Mouse (Mus musculus) midbrain, embryonic 11.5 days (tissue): ENCODE measurements at regions not wholly inside any gene's neighbourhood (a gene's known extent, or its start where the extent isn't known, plus 50 kb on each side); places are given as distances from the start of the nearest gene placed in this dataset.

Source experiments
- ATAC-seq: fragments of 200-750 bp; cut with Nextera tagmentation; 2 replicates; pipeline ENCODE4 v1.8.0; 2017; ENCODE audit warnings: moderate TSS enrichment, moderate library complexity; ENCODE audit not compliant: low FRiP score
- DNase-seq: peaks from one replicate; pipeline ENCODE4 v3.0.0; 2015; ENCODE audit warnings: low spot score; ENCODE audit errors: missing footprints
- H3K27ac ChIP-seq: fragments of 300-500 bp; sonication (generic); 2 replicates; pipeline ENCODE4 v1.5.1; 2014; ENCODE audit warnings: low read depth, low read length
- H3K27me3 ChIP-seq: fragments of 300-500 bp; sonication (generic); 2 replicates; pipeline ENCODE4 v1.6.1; 2014; ENCODE audit warnings: mild to moderate bottlenecking, low read length, moderate library complexity, mixed read lengths; ENCODE audit not compliant: control insufficient read depth, insufficient read depth
- H3K36me3 ChIP-seq: fragments of 300-500 bp; sonication (generic); 2 replicates; pipeline ENCODE4 v1.6.1; 2014; ENCODE audit warnings: mild to moderate bottlenecking, low read length, moderate library complexity, mixed read lengths; ENCODE audit not compliant: control insufficient read depth, insufficient read depth
- H3K4me1 ChIP-seq: fragments of 300-500 bp; sonication (generic); 2 replicates; pipeline ENCODE4 v1.6.1; 2014; ENCODE audit warnings: low read length; ENCODE audit not compliant: control insufficient read depth, insufficient read depth
- H3K4me2 ChIP-seq: fragments of 300-500 bp; sonication (generic); 2 replicates; pipeline ENCODE4 v1.6.1; 2014; ENCODE audit warnings: mild to moderate bottlenecking, moderate library complexity
- H3K4me3 ChIP-seq: fragments of 300-500 bp; sonication (generic); 2 replicates; pipeline ENCODE4 v1.5.1; 2014; ENCODE audit warnings: low read depth, low read length
- H3K9ac ChIP-seq: fragments of 300-500 bp; sonication (generic); 2 replicates; pipeline ENCODE4 v1.6.1; 2014; ENCODE audit warnings: low read length
- H3K9me3 ChIP-seq: fragments of 300-500 bp; sonication (generic); 2 replicates; pipeline ENCODE4 v1.6.1; 2016; ENCODE audit warnings: low read length; ENCODE audit not compliant: control insufficient read depth
- WGBS: fragments of 180-500 bp; shearing (Covaris S2); extraction: QIAGEN DNeasy Blood & Tissue Kit; methylation state at CpG from one replicate; pipeline ENCODE4 v1.1.7; 2014; 5-methylcytosine and 5-hydroxymethylcytosine counted together

DNA sequence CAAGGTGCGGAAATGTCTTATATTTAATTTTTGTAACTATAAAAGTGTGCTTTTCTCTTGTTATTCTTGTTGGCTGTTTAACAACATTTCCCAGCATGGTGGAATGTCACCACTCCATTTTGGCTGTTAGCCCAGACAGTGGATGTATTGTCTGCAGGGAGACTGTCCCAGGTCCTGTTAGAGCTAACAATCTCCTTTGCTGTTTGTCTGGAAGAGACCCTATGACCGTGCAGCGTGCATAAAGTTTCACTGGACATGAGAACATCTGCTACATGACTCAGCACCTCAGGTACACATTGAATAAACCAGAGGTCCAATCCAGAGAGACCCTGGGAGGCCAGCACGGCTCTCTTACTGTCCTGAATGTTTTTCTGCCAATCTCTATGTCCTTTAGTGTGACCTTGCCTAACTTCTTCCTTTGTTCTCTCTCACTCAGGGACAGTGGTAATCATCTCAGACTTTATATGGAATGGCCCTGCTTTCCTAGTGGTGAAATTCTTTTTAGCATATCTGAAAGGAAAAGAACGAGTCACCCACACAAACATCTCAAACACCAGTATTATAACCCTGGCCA is 450.7 kb downstream of the Fgf9 start:
- Histone ChIP-seq H3K4me1 (no peaks in the 10 kb centered on the region), H3K27me3 (no peaks in the 10 kb centered on the region), H3K4me3 (no peak overlapping the region), H3K4me2 (no peak overlapping the region), H3K36me3 (no peaks in the 10 kb centered on the region), H3K27ac (no peak overlapping the region), H3K9me3 (no peaks in the 10 kb centered on the region), H3K9ac (no peak overlapping the region)
- 76% methylated on average over 5 of the region's 5 CpGs for WGBS
- ATAC-seq: no peak
- no peak for DNase-seq

DNA sequence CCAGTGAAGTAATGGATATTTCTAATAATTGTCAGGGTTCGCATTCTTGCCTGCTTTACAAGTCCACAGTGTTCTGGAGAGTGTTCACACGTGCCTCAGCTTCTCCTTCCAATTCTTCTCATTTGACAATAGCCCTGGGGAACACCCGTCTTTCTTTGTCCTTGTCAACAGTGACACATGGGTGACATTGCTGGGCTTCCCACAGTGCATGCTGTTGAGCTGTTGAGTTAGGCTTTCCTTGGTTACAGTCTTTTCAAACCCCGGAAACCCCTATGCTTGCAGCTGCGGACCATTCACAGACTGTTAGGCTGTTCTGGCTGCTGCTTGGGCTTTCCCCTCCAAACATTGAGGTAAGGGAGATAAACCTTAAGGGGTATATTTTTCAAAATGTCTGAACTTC is 450.0 kb downstream of the Fgf9 start:
- ATAC-seq: no peak

DNA sequence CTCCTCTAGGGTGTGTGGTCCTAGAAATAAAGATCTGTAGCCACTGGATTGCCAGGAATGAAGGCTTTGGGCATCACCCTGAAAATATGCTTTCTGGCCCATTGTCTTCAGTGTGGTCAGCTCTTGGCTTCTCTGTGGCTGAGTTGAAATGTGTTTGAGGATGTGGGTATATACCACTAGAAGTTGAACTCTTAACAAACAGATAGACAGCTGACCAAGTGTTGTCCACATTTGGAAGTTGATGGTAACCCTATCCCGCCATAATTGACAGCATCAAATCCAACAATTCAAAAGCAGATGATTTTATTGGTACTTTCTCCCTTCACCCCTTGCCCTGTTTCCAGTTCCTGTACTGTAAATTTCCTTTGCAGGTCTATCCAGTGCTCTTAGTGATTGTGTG is 448.7 kb downstream of the Fgf9 start:
- 96% methylated on average over 1 of the region's 1 CpGs for WGBS
- Histone ChIP-seq H3K36me3 (no peaks in the 10 kb centered on the region), H3K9me3 (no peaks in the 10 kb centered on the region), H3K27ac (no peak overlapping the region), H3K9ac (no peak overlapping the region), H3K4me1 (no peaks in the 10 kb centered on the region), H3K4me3 (no peak overlapping the region), H3K4me2 (no peak overlapping the region), H3K27me3 (no peaks in the 10 kb centered on the region)
- DNase-seq (no peak), ATAC-seq (no peak)

More for the DNA sequence above, 450.0 kb downstream of the Fgf9 start:
- H3K27ac ChIP-seq: no peak overlapping the region
- no peaks in the 10 kb centered on the region for H3K4me1 ChIP-seq
- H3K27me3 ChIP-seq: no peaks in the 10 kb centered on the region
- no peaks in the 10 kb centered on the region for H3K36me3 ChIP-seq
- DNase-seq: no peak
- no peaks in the 10 kb centered on the region for H3K9me3 ChIP-seq
- WGBS: 75% methylated on average over 5 of the region's 5 CpGs
- H3K4me2 ChIP-seq: no peak overlapping the region
- H3K4me3 ChIP-seq: no peak overlapping the region
- H3K9ac ChIP-seq: no peak overlapping the region

DNA sequence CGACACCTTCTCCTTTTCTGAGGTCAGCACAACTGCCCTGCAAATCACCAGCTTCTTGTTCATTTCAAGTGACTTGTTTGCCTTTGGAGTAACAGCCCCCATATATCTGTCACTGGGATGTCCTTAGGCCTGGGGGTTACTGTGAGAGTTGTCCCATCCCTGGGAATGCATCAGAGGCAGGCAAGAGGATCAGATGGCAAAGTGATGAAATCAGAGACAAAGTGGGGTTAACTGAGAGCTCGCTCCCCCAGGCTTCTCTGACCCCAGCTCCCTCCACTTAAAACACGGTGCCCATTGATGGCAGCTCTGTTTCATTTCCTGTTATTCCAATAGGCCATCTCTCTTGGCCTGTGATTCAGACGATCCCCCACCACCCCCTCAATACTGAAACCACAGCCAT is 446.2 kb downstream of the Fgf9 start:
- H3K36me3 ChIP-seq: no peaks in the 10 kb centered on the region
- H3K9me3 ChIP-seq: no peaks in the 10 kb centered on the region
- ATAC-seq: no peak
- no peak overlapping the region for H3K27ac ChIP-seq
- no peaks in the 10 kb centered on the region for H3K27me3 ChIP-seq
- no peak overlapping the region for H3K4me3 ChIP-seq
- no peaks in the 10 kb centered on the region for H3K4me1 ChIP-seq
- H3K9ac ChIP-seq: no peak overlapping the region
- DNase-seq: no peak
- 60% methylated on average over 4 of the region's 4 CpGs for WGBS
- H3K4me2 ChIP-seq: no peak overlapping the region

DNA sequence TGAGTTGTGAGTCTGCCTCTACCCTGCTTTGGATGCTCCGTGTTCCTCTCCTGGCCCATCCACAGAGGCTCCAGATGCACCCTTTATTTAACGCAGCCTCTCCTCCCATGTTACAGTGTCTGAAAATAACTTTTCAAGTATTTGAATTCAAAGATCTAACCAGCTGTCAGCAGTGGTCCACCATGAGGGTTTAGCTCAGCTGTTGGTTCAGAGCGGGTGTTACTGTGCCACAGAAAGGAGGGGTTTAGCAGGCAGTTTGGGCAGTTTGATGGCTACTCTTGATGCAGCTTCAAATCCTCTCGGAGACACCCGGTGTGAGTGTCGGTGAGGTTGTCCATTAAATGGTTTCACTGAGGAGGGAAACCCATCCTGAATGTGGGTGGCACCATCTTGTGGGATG is 441.8 kb downstream of the Fgf9 start:
- DNase-seq (no peak), ATAC-seq (no peak)
- no peaks in the 10 kb centered on the region for H3K9me3 ChIP-seq
- H3K4me2 ChIP-seq: no peak overlapping the region
- H3K27me3 ChIP-seq: no peaks in the 10 kb centered on the region
- 92% methylated on average over 6 of the region's 6 CpGs for WGBS
- H3K4me1 ChIP-seq: no peaks in the 10 kb centered on the region
- H3K9ac ChIP-seq: no peak overlapping the region
- H3K4me3 ChIP-seq: no peak overlapping the region
- no peak overlapping the region for H3K27ac ChIP-seq
- no peaks in the 10 kb centered on the region for H3K36me3 ChIP-seq

DNA sequence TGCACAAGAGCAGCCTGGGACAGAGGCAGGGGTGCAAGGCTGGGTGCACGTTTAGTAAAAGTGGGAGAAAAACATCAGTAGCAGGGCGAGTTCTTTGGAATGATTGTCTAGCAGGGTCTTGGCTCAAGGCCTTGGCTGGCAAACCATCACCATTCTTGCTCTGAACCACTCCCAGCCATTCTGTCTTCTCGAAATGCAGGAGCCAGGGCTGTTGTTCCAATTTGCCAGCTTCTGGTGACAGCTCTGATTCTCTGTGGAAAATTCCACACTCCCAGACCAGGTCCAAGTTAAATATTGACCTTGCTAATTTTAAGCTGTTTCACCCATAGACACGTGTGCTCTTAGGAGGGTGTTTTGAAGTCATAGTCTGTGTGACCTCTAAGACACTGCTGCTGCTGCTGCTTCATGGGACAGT is 441.2 kb downstream of the Fgf9 start:
- H3K4me3 ChIP-seq: no peak overlapping the region
- no peaks in the 10 kb centered on the region for H3K9me3 ChIP-seq
- no peaks in the 10 kb centered on the region for H3K36me3 ChIP-seq
- no peak for DNase-seq
- H3K4me1 ChIP-seq: no peaks in the 10 kb centered on the region
- H3K27ac ChIP-seq: no peak overlapping the region
- H3K4me2 ChIP-seq: no peak overlapping the region
- no peak for ATAC-seq
- H3K9ac ChIP-seq: no peak overlapping the region
- no peaks in the 10 kb centered on the region for H3K27me3 ChIP-seq
- WGBS: 81% methylated on average over 4 of the region's 4 CpGs

DNA sequence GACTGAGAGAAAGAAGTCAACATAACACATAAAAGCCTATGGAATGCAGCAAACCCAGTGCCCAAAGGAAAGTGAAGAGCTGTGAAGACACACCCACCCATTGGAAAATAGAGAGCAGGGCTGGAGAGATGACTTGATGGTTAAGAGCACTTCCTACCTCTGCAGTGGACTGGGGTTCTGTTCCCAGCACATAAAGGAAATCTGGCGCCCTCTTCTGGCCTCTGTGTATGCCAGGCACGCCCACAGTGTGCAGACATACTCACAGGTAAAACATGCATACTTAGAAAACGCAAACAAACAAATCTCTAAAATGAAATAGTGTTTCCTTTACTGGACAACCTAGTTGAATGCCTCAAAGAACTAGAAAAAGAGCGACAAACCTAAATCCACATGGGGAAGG is 440.4 kb downstream of the Fgf9 start:
- Histone ChIP-seq H3K9ac (no peak overlapping the region), H3K4me2 (no peak overlapping the region), H3K27ac (no peak overlapping the region), H3K27me3 (no peaks in the 10 kb centered on the region), H3K9me3 (no peaks in the 10 kb centered on the region), H3K36me3 (no peaks in the 10 kb centered on the region), H3K4me3 (no peak overlapping the region), H3K4me1 (no peaks in the 10 kb centered on the region)
- ATAC-seq (no peak), DNase-seq (no peak)
- 73% methylated on average over 4 of the region's 4 CpGs for WGBS

DNA sequence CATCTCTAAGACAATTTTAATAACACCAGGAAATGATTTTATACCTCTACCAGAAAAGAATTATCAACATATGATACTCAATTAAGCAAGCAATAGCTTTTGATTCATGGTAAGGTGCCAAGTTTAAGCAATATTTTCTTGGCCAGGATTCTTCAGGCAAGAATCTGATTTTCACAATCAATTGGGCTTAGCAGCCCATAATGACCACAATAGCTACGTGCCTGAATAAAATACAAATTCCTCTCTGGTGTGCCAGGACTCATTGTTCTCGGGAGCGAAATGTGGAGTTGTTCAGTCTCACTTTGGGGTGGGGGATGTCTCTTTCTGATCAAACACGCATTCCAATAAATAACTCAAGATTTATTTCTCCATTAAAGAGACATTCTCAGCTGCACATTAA is 438.8 kb downstream of the Fgf9 start:
- Histone ChIP-seq H3K27ac (no peak overlapping the region), H3K9me3 (no peaks in the 10 kb centered on the region), H3K9ac (no peak overlapping the region), H3K4me3 (no peak overlapping the region), H3K27me3 (no peaks in the 10 kb centered on the region), H3K4me1 (no peaks in the 10 kb centered on the region), H3K4me2 (no peak overlapping the region), H3K36me3 (no peaks in the 10 kb centered on the region)
- ATAC-seq (no peak), DNase-seq (no peak)
- 77% methylated on average over 4 of the region's 4 CpGs for WGBS

DNA sequence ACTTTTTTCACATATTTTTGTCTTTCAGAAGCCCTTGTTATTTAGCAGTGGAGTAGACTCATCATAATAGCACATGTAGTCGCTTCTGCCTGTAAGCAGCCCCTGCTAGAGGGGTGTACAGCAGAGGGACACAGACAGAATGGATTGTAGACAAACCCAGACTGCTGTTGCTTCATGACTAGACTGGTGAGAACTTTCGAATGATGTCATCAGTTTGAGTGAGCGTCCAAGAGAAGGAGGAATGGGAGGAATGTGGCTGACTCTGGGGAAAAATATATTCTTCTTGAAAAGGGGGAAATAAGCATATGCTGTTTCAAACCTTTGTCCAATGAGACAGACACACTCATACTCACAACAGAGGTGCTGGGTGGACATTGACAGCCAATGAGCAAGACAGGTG is 436.1 kb downstream of the Fgf9 start:
- H3K9me3 ChIP-seq: no peaks in the 10 kb centered on the region
- H3K4me1 ChIP-seq: no peaks in the 10 kb centered on the region
- ATAC-seq: no peak
- H3K4me2 ChIP-seq: no peak overlapping the region
- no peaks in the 10 kb centered on the region for H3K27me3 ChIP-seq
- H3K9ac ChIP-seq: no peak overlapping the region
- no peaks in the 10 kb centered on the region for H3K36me3 ChIP-seq
- H3K27ac ChIP-seq: no peak overlapping the region
- H3K4me3 ChIP-seq: no peak overlapping the region
- 90% methylated on average over 3 of the region's 3 CpGs for WGBS
- no peak for DNase-seq

DNA sequence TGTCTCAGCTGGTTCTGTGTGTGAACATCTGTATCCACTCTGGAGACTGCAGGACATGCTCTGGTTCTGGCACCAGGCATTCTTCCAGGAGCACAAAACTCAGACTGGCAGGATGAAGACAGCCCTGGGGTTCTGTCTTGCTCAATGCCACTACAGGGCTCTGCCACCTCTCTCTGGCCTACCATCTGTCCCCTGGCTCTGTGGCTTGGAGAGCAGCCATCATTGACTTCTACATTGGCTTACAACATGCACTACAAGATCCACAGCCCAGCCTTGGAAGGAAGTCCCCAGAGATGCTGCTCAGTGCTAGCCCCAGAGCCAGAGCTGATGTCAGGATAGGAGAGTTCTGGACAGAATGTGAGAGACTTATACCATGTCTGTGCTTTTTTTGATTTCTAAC is 435.5 kb downstream of the Fgf9 start:
- no peak overlapping the region for H3K9ac ChIP-seq
- ATAC-seq (no peak), DNase-seq (no peak)
- no peaks in the 10 kb centered on the region for H3K27me3 ChIP-seq
- no peak overlapping the region for H3K27ac ChIP-seq
- no peak overlapping the region for H3K4me2 ChIP-seq
- peaks cover 2% of the 10 kb centered on the region; the same call in 1 of the 2 replicates for H3K9me3 ChIP-seq
- no peaks in the 10 kb centered on the region for H3K36me3 ChIP-seq
- H3K4me3 ChIP-seq: no peak overlapping the region
- H3K4me1 ChIP-seq: no peaks in the 10 kb centered on the region
